Mouse (Mus musculus): ENCODE results near the gene Tspan4. TPM values are rescaled to one million over a fixed set of nuclear protein-coding genes. Genes with fewer than 3 reads are reported as not detected.

The Tspan4 gene
- polyA plus RNA-seq, 1 experiment from 2014 or later = 38.7 TPM

GRCm38 (mm10) chr7:141458661-141459060 is 16.4 kb upstream of the Tspan4 start:
- Histone ChIP-seq H3K4me1 (peaks cover 44% of the 10 kb centered on the region), H3K9me3 (replicated peaks) (no peaks in the 10 kb centered on the region), H3K27ac (replicated peaks) (no peak overlapping the region), H3K27me3 (ENCODE audit: low read depth, poor library complexity, severe bottlenecking) (peaks cover 68% of the 10 kb centered on the region), H3K36me3 (peaks cover 12% of the 10 kb centered on the region), H3K4me3 (no peak overlapping the region)
- 93% methylated on average over 11 of the region's 11 CpGs for WGBS
- DNase-seq (ENCODE audit: low spot score) = no peak

- Histone ChIP-seq H3K9me3 (replicated peaks) (no peaks in the 10 kb centered on the region), H3K4me1 (peaks cover 44% of the 10 kb centered on the region), H3K27me3 (ENCODE audit: low read depth, poor library complexity, severe bottlenecking) (peaks cover 75% of the 10 kb centered on the region), H3K4me3 (no peak overlapping the region), H3K36me3 (peaks cover 12% of the 10 kb centered on the region), H3K27ac (replicated peaks) (no peak overlapping the region)
- DNase-seq (ENCODE audit: low spot score) = no peak
- 89% methylated on average over 17 of the region's 17 CpGs for WGBS
Observed at GRCm38 (mm10) chr7:141459301-141459711, 15.7 kb upstream of the Tspan4 start.

- DNase-seq (ENCODE audit: low spot score) = no peak
- peaks cover 81% of the 10 kb centered on the region for H3K27me3 ChIP-seq (ENCODE audit: low read depth, poor library complexity, severe bottlenecking)
- H3K9me3 ChIP-seq (replicated peaks) = no peaks in the 10 kb centered on the region
- H3K27ac ChIP-seq (replicated peaks) = no peak overlapping the region
- H3K4me3 ChIP-seq = no peak overlapping the region
- WGBS = 76% methylated on average over 5 of the region's 5 CpGs
- H3K4me1 ChIP-seq = peaks cover 44% of the 10 kb centered on the region
- H3K36me3 ChIP-seq = peaks cover 12% of the 10 kb centered on the region
Observed at GRCm38 (mm10) chr7:141460001-141460390, 15.0 kb upstream of the Tspan4 start.

- H3K27ac ChIP-seq (replicated peaks) = peak within 1 kb of the TSS; percentile 57; the same call in 1 of the 2 replicates
- H3K4me3 ChIP-seq = peak within 1 kb of the TSS; percentile 55
Observed at GRCm38 (mm10) chr7:141460391-141461113, 14.5 kb upstream of the Tspan4 start, which contains the start of gene Cracr2b. Gene Cracr2b (plus strand): TSS chr7:141461094.

GRCm38 (mm10) chr7:141461521-141462332 is 13.3 kb upstream of the Tspan4 start:
- H3K4me3 ChIP-seq = peak overlapping the region; percentile 55
- 3% methylated on average over 59 of the region's 59 CpGs for WGBS
- DNase-seq (ENCODE audit: low spot score) = no peak
- no peaks in the 10 kb centered on the region for H3K9me3 ChIP-seq (replicated peaks)
- peaks cover 12% of the 10 kb centered on the region for H3K36me3 ChIP-seq
- peaks cover 92% of the 10 kb centered on the region for H3K27me3 ChIP-seq (ENCODE audit: low read depth, poor library complexity, severe bottlenecking)
- peak overlapping the region; percentile 57; the same call in 1 of the 2 replicates for H3K27ac ChIP-seq (replicated peaks)
- H3K4me1 ChIP-seq = peaks cover 38% of the 10 kb centered on the region

More at GRCm38 (mm10) chr7:141460391-141461113, 14.5 kb upstream of the Tspan4 start, which contains the start of gene Cracr2b:
- Histone ChIP-seq H3K4me1 (peaks cover 44% of the 10 kb centered on the region), H3K36me3 (peaks cover 12% of the 10 kb centered on the region), H3K27me3 (ENCODE audit: low read depth, poor library complexity, severe bottlenecking) (peaks cover 87% of the 10 kb centered on the region), H3K9me3 (replicated peaks) (no peaks in the 10 kb centered on the region)
- no peak for DNase-seq (ENCODE audit: low spot score)
- 71% methylated on average over 15 of the region's 15 CpGs for WGBS

- peaks cover 43% of the 10 kb centered on the region for H3K4me1 ChIP-seq
- H3K27ac ChIP-seq (replicated peaks) = no peak overlapping the region
- peak overlapping the region; percentile 55 for H3K4me3 ChIP-seq
- peaks cover 12% of the 10 kb centered on the region for H3K36me3 ChIP-seq
- peaks cover 90% of the 10 kb centered on the region for H3K27me3 ChIP-seq (ENCODE audit: low read depth, poor library complexity, severe bottlenecking)
- DNase-seq (ENCODE audit: low spot score) = no peak
- H3K9me3 ChIP-seq (replicated peaks) = no peaks in the 10 kb centered on the region
- WGBS = 19% methylated on average over 5 of the region's 5 CpGs
Observed at GRCm38 (mm10) chr7:141462333-141462821, 12.7 kb upstream of the Tspan4 start.

GRCm38 (mm10) chr7:141463824-141464602 is 11.0 kb upstream of the Tspan4 start:
- WGBS = 12% methylated on average over 12 of the region's 12 CpGs
- peak overlapping the region; percentile 40; the same call in 1 of the 2 replicates for H3K4me3 ChIP-seq

GRCm38 (mm10) chr7:141464603-141465201 is 10.3 kb upstream of the Tspan4 start:
- no peaks in the 10 kb centered on the region for H3K9me3 ChIP-seq (replicated peaks)
- H3K4me3 ChIP-seq = peak overlapping the region; percentile 40
- 0 out of 2 replicates have a peak overlapping the region, but pooled peaks have one; percentile 30 for H3K27ac ChIP-seq (replicated peaks)
- H3K36me3 ChIP-seq = peaks cover 7% of the 10 kb centered on the region
- peaks cover 75% of the 10 kb centered on the region for H3K27me3 ChIP-seq (ENCODE audit: low read depth, poor library complexity, severe bottlenecking)
- WGBS = 2% methylated on average over 38 of the region's 38 CpGs
- H3K4me1 ChIP-seq = peaks cover 62% of the 10 kb centered on the region
- peak; percentile 30 for DNase-seq (ENCODE audit: low spot score)

More at GRCm38 (mm10) chr7:141463824-141464602, 11.0 kb upstream of the Tspan4 start:
- Histone ChIP-seq H3K9me3 (replicated peaks) (no peaks in the 10 kb centered on the region), H3K27ac (replicated peaks) (no peak overlapping the region), H3K36me3 (peaks cover 8% of the 10 kb centered on the region), H3K27me3 (ENCODE audit: low read depth, poor library complexity, severe bottlenecking) (peaks cover 82% of the 10 kb centered on the region), H3K4me1 (peaks cover 55% of the 10 kb centered on the region)
- DNase-seq (ENCODE audit: low spot score) = no peak

GRCm38 (mm10) chr7:141465388-141466044 is 9.5 kb upstream of the Tspan4 start:
- H3K4me3 ChIP-seq = peak overlapping the region; percentile 40
- peaks cover 14% of the 10 kb centered on the region for H3K36me3 ChIP-seq
- WGBS = 36% methylated on average over 8 of the region's 10 CpGs
- no peaks in the 10 kb centered on the region for H3K9me3 ChIP-seq (replicated peaks)
- peak overlapping the region; percentile 30; the same call in 1 of the 2 replicates for H3K27ac ChIP-seq (replicated peaks)
- peaks cover 67% of the 10 kb centered on the region for H3K27me3 ChIP-seq (ENCODE audit: low read depth, poor library complexity, severe bottlenecking)
- DNase-seq (ENCODE audit: low spot score) = no peak
- H3K4me1 ChIP-seq = peaks cover 69% of the 10 kb centered on the region

- DNase-seq (ENCODE audit: low spot score) = no peak
- no peak overlapping the region for H3K27ac ChIP-seq (replicated peaks)
- H3K4me3 ChIP-seq = no peak overlapping the region; the same call in 1 of the 2 replicates
- H3K9me3 ChIP-seq (replicated peaks) = no peaks in the 10 kb centered on the region
- H3K36me3 ChIP-seq = peaks cover 19% of the 10 kb centered on the region
- 73% methylated on average over 7 of the region's 7 CpGs for WGBS
- peaks cover 62% of the 10 kb centered on the region for H3K27me3 ChIP-seq (ENCODE audit: low read depth, poor library complexity, severe bottlenecking)
- H3K4me1 ChIP-seq = peaks cover 69% of the 10 kb centered on the region
Observed at GRCm38 (mm10) chr7:141466045-141466394, 9.0 kb upstream of the Tspan4 start.

GRCm38 (mm10) chr7:141466607-141467148 is 8.4 kb upstream of the Tspan4 start:
- H3K36me3 ChIP-seq = peaks cover 25% of the 10 kb centered on the region
- 58% methylated on average over 10 of the region's 10 CpGs for WGBS
- H3K4me3 ChIP-seq = peak overlapping the region; percentile 73
- no peak for DNase-seq (ENCODE audit: low spot score)
- no peaks in the 10 kb centered on the region for H3K9me3 ChIP-seq (replicated peaks)
- H3K27me3 ChIP-seq (ENCODE audit: low read depth, poor library complexity, severe bottlenecking) = peaks cover 56% of the 10 kb centered on the region
- H3K4me1 ChIP-seq = peaks cover 65% of the 10 kb centered on the region
- peak overlapping the region; percentile 87 for H3K27ac ChIP-seq (replicated peaks)
